Mouse (Mus musculus) megakaryocyte, embryonic 14.5 days (primary cell): ENCODE measurements at regions not wholly inside any gene's neighbourhood (a gene's known extent, or its start where the extent isn't known, plus 50 kb on each side); places are given as distances from the start of the nearest gene placed in this dataset.

Experiments
- FLI1 ChIP-seq: IDR thresholded peaks from 2 replicates; pipeline ENCODE4 v1.6.1; 2012; ENCODE audit warnings: low read length, inconsistent platforms, mixed read lengths
- GATA1 ChIP-seq: IDR thresholded peaks from 3 replicates; pipeline ENCODE4 v1.6.1; 2012; ENCODE audit warnings: mixed read lengths, low read length, inconsistent platforms, borderline replicate concordance

- TF ChIP-seq GATA1 = no peak
- no peak for TF ChIP-seq FLI1
Observed at GRCm38 (mm10) chr13:90376619-90377018, 287.2 kb upstream of the Xrcc4 start.
